Mouse (Mus musculus) erythroblast, embryonic 14.5 days (primary cell): Measurements from ENCODE around the gene Setd4. TPM values are rescaled to one million over a fixed set of nuclear protein-coding genes. Genes with fewer than 3 reads are reported as not detected.

Experiments used
- H3K27me3 ChIP-seq: 2 replicates; pipeline ENCODE4 v1.6.1; 2012; ENCODE audit warnings: inconsistent platforms; ENCODE audit not compliant: control insufficient read depth
- H3K36me3 ChIP-seq: 2 replicates; pipeline ENCODE4 v1.6.1; 2012; ENCODE audit warnings: mild to moderate bottlenecking, inconsistent platforms; ENCODE audit not compliant: control insufficient read depth
- H3K4me1 ChIP-seq: 2 replicates; pipeline ENCODE4 v1.6.1; 2012; ENCODE audit warnings: inconsistent platforms; ENCODE audit not compliant: control insufficient read depth
- H3K4me3 ChIP-seq: replicated peaks from 2 replicates; pipeline ENCODE3; 2012; ENCODE audit warnings: moderate library complexity, mild to moderate bottlenecking, inconsistent platforms
- H3K9me3 ChIP-seq: 2 replicates; pipeline ENCODE4 v1.6.1; 2012; ENCODE audit warnings: low read length, inconsistent platforms, mixed read lengths; ENCODE audit not compliant: control insufficient read depth
- GATA1 ChIP-seq: IDR thresholded peaks from 2 replicates; pipeline ENCODE4 v1.6.1; 2012; ENCODE audit warnings: low read length, inconsistent platforms, mixed read lengths
- TAL1 ChIP-seq: IDR thresholded peaks from 3 replicates; pipeline ENCODE4 v1.6.1; 2012; ENCODE audit warnings: low read length, inconsistent platforms, mixed read lengths
- polyA plus RNA-seq: library from polyadenylated mRNA; stranded (reverse); fragments of >175 nt; gene quantifications from 2 replicates; pipeline ENCODE4 v1.2.3, GENCODE M21; 2012

The Setd4 gene
- polyA plus RNA-seq, 1 experiment = 0.11 TPM

GRCm38 (mm10) chr16:93595766-93596165 is 8.1 kb downstream of the Setd4 start:
- Histone ChIP-seq H3K4me3 (no peak overlapping the region), H3K4me1 (peaks cover 32% of the 10 kb centered on the region), H3K27me3 (no peaks in the 10 kb centered on the region), H3K9me3 (peaks cover 5% of the 10 kb centered on the region), H3K36me3 (peaks cover 61% of the 10 kb centered on the region)
- TF ChIP-seq TAL1 (no peak), GATA1 (no peak)

GRCm38 (mm10) chr16:93594448-93594847 is 9.4 kb downstream of the Setd4 start:
- peaks cover 5% of the 10 kb centered on the region for H3K9me3 ChIP-seq
- no peak for TF ChIP-seq TAL1
- no peak for TF ChIP-seq GATA1
- H3K36me3 ChIP-seq = peaks cover 68% of the 10 kb centered on the region
- H3K4me1 ChIP-seq = peaks cover 21% of the 10 kb centered on the region
- no peak overlapping the region for H3K4me3 ChIP-seq
- H3K27me3 ChIP-seq = no peaks in the 10 kb centered on the region

GRCm38 (mm10) chr16:93593406-93593805 is 10.5 kb downstream of the Setd4 start:
- H3K4me3 ChIP-seq = no peak overlapping the region
- H3K9me3 ChIP-seq = peaks cover 3% of the 10 kb centered on the region
- TF ChIP-seq GATA1 (no peak), TAL1 (no peak)
- H3K36me3 ChIP-seq = peaks cover 63% of the 10 kb centered on the region
- H3K4me1 ChIP-seq = peaks cover 11% of the 10 kb centered on the region
- H3K27me3 ChIP-seq = no peaks in the 10 kb centered on the region

- Histone ChIP-seq H3K9me3 (no peaks in the 10 kb centered on the region), H3K36me3 (peaks cover 59% of the 10 kb centered on the region), H3K4me1 (peaks cover 7% of the 10 kb centered on the region), H3K4me3 (no peak overlapping the region), H3K27me3 (no peaks in the 10 kb centered on the region)
- TF ChIP-seq GATA1 (no peak), TAL1 (no peak)
These were observed 11.2 kb downstream of the Setd4 start for GRCm38 (mm10) chr16:93592711-93593110.

GRCm38 (mm10) chr16:93591450-93592430 is 12.1 kb downstream of the Setd4 start:
- Histone ChIP-seq H3K27me3 (no peaks in the 10 kb centered on the region), H3K4me3 (no peak overlapping the region), H3K36me3 (peaks cover 51% of the 10 kb centered on the region), H3K4me1 (peaks cover 4% of the 10 kb centered on the region), H3K9me3 (no peaks in the 10 kb centered on the region)
- TF ChIP-seq TAL1 (no peak), GATA1 (no peak)

GRCm38 (mm10) chr16:93590915-93591314 is 12.9 kb downstream of the Setd4 start:
- peaks cover 44% of the 10 kb centered on the region for H3K36me3 ChIP-seq
- H3K4me3 ChIP-seq = no peak overlapping the region
- H3K4me1 ChIP-seq = peaks cover 4% of the 10 kb centered on the region
- no peaks in the 10 kb centered on the region for H3K9me3 ChIP-seq
- H3K27me3 ChIP-seq = no peaks in the 10 kb centered on the region
- TF ChIP-seq GATA1 = no peak
- no peak for TF ChIP-seq TAL1

GRCm38 (mm10) chr16:93588281-93588680 is 15.6 kb downstream of the Setd4 start:
- H3K36me3 ChIP-seq = peaks cover 47% of the 10 kb centered on the region
- TF ChIP-seq GATA1 = no peak
- TF ChIP-seq TAL1 = no peak
- H3K4me1 ChIP-seq = peaks cover 4% of the 10 kb centered on the region

GRCm38 (mm10) chr16:93586382-93586781 is 17.5 kb downstream of the Setd4 start:
- no peak overlapping the region for H3K4me3 ChIP-seq
- no peaks in the 10 kb centered on the region for H3K9me3 ChIP-seq
- peaks cover 4% of the 10 kb centered on the region for H3K4me1 ChIP-seq
- H3K36me3 ChIP-seq = peaks cover 40% of the 10 kb centered on the region
- TF ChIP-seq TAL1 (no peak), GATA1 (no peak)
- no peaks in the 10 kb centered on the region for H3K27me3 ChIP-seq

More at GRCm38 (mm10) chr16:93588281-93588680, 15.6 kb downstream of the Setd4 start:
- no peaks in the 10 kb centered on the region for H3K9me3 ChIP-seq
- H3K4me3 ChIP-seq = no peak overlapping the region
- no peaks in the 10 kb centered on the region for H3K27me3 ChIP-seq

GRCm38 (mm10) chr16:93585703-93586205 is 18.1 kb downstream of the Setd4 start:
- Histone ChIP-seq H3K4me3 (no peak overlapping the region), H3K4me1 (peaks cover 4% of the 10 kb centered on the region), H3K27me3 (no peaks in the 10 kb centered on the region), H3K36me3 (peaks cover 35% of the 10 kb centered on the region), H3K9me3 (no peaks in the 10 kb centered on the region)
- TF ChIP-seq TAL1 = no peak
- TF ChIP-seq GATA1 = no peak
